Mouse (Mus musculus): ENCODE results near the gene Calm1. TPM values are rescaled to one million over a fixed set of nuclear protein-coding genes. Genes with fewer than 3 reads are reported as not detected.

Calm1 gene
- total and polyA plus RNA-seq, 3 experiments, result 524 to 3,339 (median 602) TPM

GRCm38 (mm10) chr12:100183970-100184369, 15.3 kb upstream of the Calm1 start:
- Histone ChIP-seq H3K4me3 (ENCODE audit: control insufficient read depth in 1 of 2, insufficient read depth in 1 of 2, low read depth in 2 of 2, low read length in 2 of 2) (peak overlapping the region; percentile 8 to 21), H3K4me1 (ENCODE audit: control insufficient read depth in 1 of 2, insufficient read depth in 2 of 2, low read length in 2 of 2) (peaks cover 10 to 23% of the 10 kb centered on the region in 2 experiments), H3K27me3 (ENCODE audit: control insufficient read depth in 1 of 2, insufficient read depth in 2 of 2, low read length in 2 of 2) (no peaks in the 10 kb centered on the region), H3K9me3 (replicated peaks; ENCODE audit: insufficient read depth, low read length) (no peaks in the 10 kb centered on the region), H3K9ac (ENCODE audit: control insufficient read depth, low read depth, low read length, poor library complexity, severe bottlenecking) (peak overlapping the region; percentile 42), H3K79me2 (ENCODE audit: control insufficient read depth, insufficient read depth, low read length, poor library complexity) (no peaks in the 10 kb centered on the region; the same call in 1 of the 2 replicates), H3K27ac (ENCODE audit: control insufficient read depth, low read depth, low read length) (peak overlapping the region; percentile 77), H3K36me3 (ENCODE audit: control insufficient read depth in 1 of 2, insufficient read depth in 2 of 2, low read length in 2 of 2) (peaks cover 0 to 26% of the 10 kb centered on the region in 2 experiments; a peak in 2 of 4 replicates)
- peak; percentile 90 for DNase-seq (ENCODE audit: low read depth, low spot score)
- TF ChIP-seq POLR2A (IDR thresholded peaks at IDR 0.05; ENCODE audit: control insufficient read depth in 1 of 2, insufficient read depth in 1 of 2, low read depth in 1 of 2, low read length in 2 of 2, poor library complexity in 1 of 2), result peak in 1 of 2 experiments; percentile 65; a peak in 2 of 4 replicates
- TF ChIP-seq ZC3H11A (IDR thresholded peaks at IDR 0.05; ENCODE audit: low read depth, low read length), result no peak
- no peak for TF ChIP-seq ELF1 (IDR thresholded peaks at IDR 0.05; ENCODE audit: low read depth, low read length)
- no peak for TF ChIP-seq MYB (IDR thresholded peaks at IDR 0.05; ENCODE audit: low read depth, low read length)
- no peak for TF ChIP-seq KAT2A (conservative IDR thresholded peaks at IDR 0.05; ENCODE audit: low read depth, low read length)
- peak; percentile 88 for TF ChIP-seq TBP (IDR thresholded peaks at IDR 0.05; ENCODE audit: low read depth, low read length)
- TF ChIP-seq CHD1 (IDR thresholded peaks at IDR 0.05; ENCODE audit: low read depth, low read length), result no peak
- TF ChIP-seq TCF12 (IDR thresholded peaks at IDR 0.05; ENCODE audit: low read depth, low read length), result peak; percentile 27; the same call in 1 of the 2 replicates
- no peak for TF ChIP-seq SMC3 (IDR thresholded peaks at IDR 0.05; ENCODE audit: low read depth, low read length)
- no peak for TF ChIP-seq POLR2AphosphoS5 (IDR thresholded peaks at IDR 0.05; ENCODE audit: borderline replicate concordance, low read depth, low read length)
- peak; percentile 85 for TF ChIP-seq SIN3A (IDR thresholded peaks at IDR 0.05; ENCODE audit: low read length)
- no peak for TF ChIP-seq NRF1 (IDR thresholded peaks at IDR 0.05; ENCODE audit: insufficient read depth, low read depth, low read length, poor library complexity, severe bottlenecking)
- peak; percentile 91 for TF ChIP-seq RCOR1 (IDR thresholded peaks at IDR 0.05; ENCODE audit: low read depth, low read length)
- 0 out of 2 replicates have a peak, but pooled peaks have one; percentile 13 for TF ChIP-seq ZNF384 (IDR thresholded peaks at IDR 0.05; ENCODE audit: low read depth, low read length)
- TF ChIP-seq ZMIZ1 (IDR thresholded peaks at IDR 0.05; ENCODE audit: low read depth, low read length), result no peak
- peak; percentile 94 for TF ChIP-seq ETS1 (IDR thresholded peaks at IDR 0.05; ENCODE audit: low read depth, low read length)
- peak; percentile 72; the same call in 1 of the 2 replicates for TF ChIP-seq JUND (IDR thresholded peaks at IDR 0.05; ENCODE audit: low read depth, low read length)
- TF ChIP-seq HCFC1 (IDR thresholded peaks at IDR 0.05; ENCODE audit: low read depth, low read length), result no peak
- peak; percentile 86; the same call in 1 of the 2 replicates for TF ChIP-seq MYC (IDR thresholded peaks at IDR 0.05; ENCODE audit: low read depth, low read length)
- TF ChIP-seq MXI1 (IDR thresholded peaks at IDR 0.05; ENCODE audit: low read depth, low read length), result peak; percentile 56; the same call in 1 of the 2 replicates
- TF ChIP-seq E2F4 (IDR thresholded peaks at IDR 0.05; ENCODE audit: borderline replicate concordance, low read depth, low read length), result no peak
- TF ChIP-seq MAFK (IDR thresholded peaks at IDR 0.05; ENCODE audit: borderline replicate concordance, low read depth, low read length), result no peak; the same call in 1 of the 2 replicates
- no peak for TF ChIP-seq CHD2 (IDR thresholded peaks at IDR 0.05; ENCODE audit: low read length)
- no peak; the same call in 1 of the 2 replicates for TF ChIP-seq TAL1 (IDR thresholded peaks at IDR 0.05; ENCODE audit: low read length)
- TF ChIP-seq MAZ (IDR thresholded peaks at IDR 0.05; ENCODE audit: low read depth, low read length), result no peak
- TF ChIP-seq USF2 (IDR thresholded peaks at IDR 0.05; ENCODE audit: borderline replicate concordance in 1 of 2, insufficient read depth in 1 of 2, low read depth in 1 of 2, low read length in 2 of 2), result no peak
- TF ChIP-seq BHLHE40 (IDR thresholded peaks at IDR 0.05; ENCODE audit: borderline replicate concordance, low read depth, low read length), result peak; percentile 100
- peak; percentile 86 to 89 for TF ChIP-seq EP300 (IDR thresholded peaks at IDR 0.05; ENCODE audit: low read depth in 1 of 2, low read length in 2 of 2)
- no peak for TF ChIP-seq CTCF (IDR thresholded peaks at IDR 0.05 in 2 of 3, conservative IDR thresholded peaks at IDR 0.05 in 1 of 3; ENCODE audit: control insufficient read depth in 1 of 3, insufficient read depth in 1 of 3, low read depth in 2 of 3, low read length in 3 of 3, poor library complexity in 1 of 3, severe bottlenecking in 1 of 3)
- peak; percentile 37; the same call in 1 of the 2 replicates for TF ChIP-seq NELFE (IDR thresholded peaks at IDR 0.05; ENCODE audit: low read depth, low read length)
- peak; percentile 53; the same call in 1 of the 2 replicates for TF ChIP-seq USF1 (IDR thresholded peaks at IDR 0.05; ENCODE audit: low read depth, low read length)
- TF ChIP-seq MEF2A (IDR thresholded peaks at IDR 0.05; ENCODE audit: extremely low read depth, insufficient replicate concordance, low read depth, low read length, poor library complexity, severe bottlenecking), result no peak
- peak; percentile 92 for TF ChIP-seq GATA1 (IDR thresholded peaks at IDR 0.05; ENCODE audit: low read depth, low read length)
- TF ChIP-seq MAX (IDR thresholded peaks at IDR 0.05; ENCODE audit: low read length), result peak; percentile 75
- TF ChIP-seq POLR2AphosphoS2 (IDR thresholded peaks at IDR 0.05; ENCODE audit: low read length), result no peak
- no peak for TF ChIP-seq UBTF (IDR thresholded peaks at IDR 0.05; ENCODE audit: borderline replicate concordance, insufficient read depth, low read depth, low read length)
- TF ChIP-seq RAD21 (IDR thresholded peaks at IDR 0.05; ENCODE audit: low read depth, low read length), result no peak

Data from MEL (cell line).